Mouse (Mus musculus): ENCODE measurements around the gene Vars.
"Not testable (repeated sequence)": the region's sequence is repeated elsewhere in the genome, so short reads cannot be mapped to it uniquely, and the experiment has no call there.

Gene Vars

DNA sequence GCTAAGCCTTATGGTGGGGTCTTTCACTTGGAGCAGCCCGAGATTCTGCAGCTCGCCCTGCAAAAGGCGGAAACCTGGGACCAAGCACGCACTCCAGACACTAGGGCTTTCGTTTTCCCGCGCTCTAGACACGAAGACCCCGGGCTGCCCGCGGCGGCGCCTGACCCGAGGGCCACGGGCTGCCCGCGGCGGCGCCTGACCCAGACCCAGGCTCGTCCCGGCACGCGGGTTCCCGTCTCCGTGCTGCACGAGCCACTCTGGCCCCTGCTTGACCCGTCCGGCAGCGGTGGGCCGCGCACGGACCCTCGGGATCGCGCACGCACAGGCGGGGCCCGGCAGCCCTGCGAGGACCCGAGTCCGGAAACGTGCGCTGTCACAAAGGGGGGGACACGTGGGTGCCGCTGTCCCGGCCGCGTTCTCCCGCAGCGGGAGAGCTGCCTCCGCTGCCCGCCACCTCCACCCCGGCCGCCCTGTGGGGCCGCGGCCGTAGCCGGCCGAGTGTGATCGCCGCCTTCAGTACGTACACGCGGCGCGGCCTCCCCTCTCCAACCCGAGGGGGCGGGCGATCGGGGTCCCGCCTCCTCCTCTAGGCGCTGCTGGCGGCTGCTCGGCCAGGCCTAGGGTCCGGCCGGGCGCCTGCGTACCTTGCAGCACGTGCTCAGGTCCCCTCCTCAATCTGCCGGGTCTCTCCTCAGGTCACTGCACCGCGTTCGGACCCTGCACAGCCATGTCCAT is at the start of gene Vars:
TSS of gene Vars (plus strand) at position 271 of the 735 bp plus-strand sequence.
- peak; percentile 90 for DNase-seq (ENCODE audit: low spot score)

DNA sequence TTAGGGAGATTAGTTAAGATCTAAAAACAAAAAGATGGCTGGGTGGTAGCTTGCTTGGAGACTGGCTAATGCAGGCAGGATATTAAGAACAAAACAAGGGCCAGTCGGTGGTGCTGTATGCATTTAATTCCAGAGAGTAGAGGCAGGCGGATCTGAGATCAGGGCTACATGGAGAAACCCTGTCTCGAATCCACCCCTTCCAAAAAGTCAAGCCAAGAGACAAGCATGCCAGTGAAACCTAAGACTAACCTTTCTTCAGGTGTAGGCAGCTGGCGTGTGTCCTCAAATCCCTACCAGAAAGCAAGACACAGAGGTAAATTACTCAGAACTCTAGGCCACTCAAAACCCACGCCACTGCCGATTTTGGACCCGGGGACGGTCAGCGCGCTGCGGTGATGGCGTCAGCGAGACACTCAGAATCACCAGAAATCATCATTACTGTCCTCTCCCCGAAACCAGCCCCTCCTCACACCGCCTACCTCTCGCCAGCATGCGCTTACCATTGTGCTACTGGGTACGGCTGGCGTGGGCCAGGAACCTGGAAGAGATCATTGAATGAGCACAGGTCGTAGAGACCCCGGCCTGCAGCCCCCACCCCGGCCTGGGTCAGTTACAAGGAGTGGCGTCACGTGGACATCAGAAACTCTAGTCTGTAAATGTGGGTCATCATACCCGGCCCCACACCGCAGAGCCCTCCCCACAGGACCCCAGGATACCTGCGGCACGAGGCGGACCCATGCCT is 49.0 kb upstream of the Vars start:
- DNase-seq (ENCODE audit: low spot score), result no peak

- peak; percentile 80 for DNase-seq (ENCODE audit: low spot score)
These were observed 48.3 kb upstream of the Vars start for GRCm38 (mm10) chr17:34952378-34953040.

DNA sequence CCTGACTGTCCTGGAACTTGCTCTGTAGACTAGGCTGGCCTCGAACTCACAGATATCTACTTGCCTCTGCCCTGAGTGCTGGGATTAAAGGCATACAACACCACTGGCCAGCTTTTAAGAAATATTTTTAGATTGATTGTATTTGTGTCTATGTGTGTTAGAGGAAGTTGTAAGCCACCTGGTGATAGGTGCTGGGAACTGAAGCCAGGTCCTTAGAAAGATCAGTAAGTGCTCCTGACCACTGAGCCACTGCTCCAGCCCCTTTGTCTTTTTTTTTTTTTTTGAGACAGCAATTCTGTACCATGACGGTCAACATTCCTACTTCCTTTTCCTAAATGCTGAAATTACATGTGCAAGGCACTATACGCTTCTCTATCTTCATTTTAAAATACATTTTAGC is 47.5 kb upstream of the Vars start:
- DNase-seq (ENCODE audit: low spot score), result no peak

GRCm38 (mm10) chr17:34953904-34954303 is 46.9 kb upstream of the Vars start:
- no peak for DNase-seq (ENCODE audit: low spot score)

DNA sequence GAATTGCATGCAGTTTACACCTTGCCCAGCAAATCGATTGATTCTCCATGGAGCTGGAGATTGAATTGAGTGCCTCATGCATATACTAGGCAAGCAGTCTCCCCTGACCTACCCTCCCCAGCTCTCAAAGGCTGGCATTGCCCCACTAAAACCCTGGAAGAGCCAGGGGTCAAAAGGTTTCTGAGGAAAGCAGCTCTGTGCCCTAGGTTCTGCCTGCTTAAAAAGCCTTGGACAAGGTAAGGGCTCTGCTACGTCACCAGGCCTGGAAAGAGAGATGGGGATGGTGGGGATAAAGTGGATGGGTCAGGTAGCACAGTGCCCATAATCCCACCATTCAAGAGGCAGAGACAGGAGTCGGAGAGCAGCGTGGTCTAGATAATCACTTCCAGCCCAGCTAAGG is 46.0 kb upstream of the Vars start:
- DNase-seq (ENCODE audit: low spot score), result no peak

DNA sequence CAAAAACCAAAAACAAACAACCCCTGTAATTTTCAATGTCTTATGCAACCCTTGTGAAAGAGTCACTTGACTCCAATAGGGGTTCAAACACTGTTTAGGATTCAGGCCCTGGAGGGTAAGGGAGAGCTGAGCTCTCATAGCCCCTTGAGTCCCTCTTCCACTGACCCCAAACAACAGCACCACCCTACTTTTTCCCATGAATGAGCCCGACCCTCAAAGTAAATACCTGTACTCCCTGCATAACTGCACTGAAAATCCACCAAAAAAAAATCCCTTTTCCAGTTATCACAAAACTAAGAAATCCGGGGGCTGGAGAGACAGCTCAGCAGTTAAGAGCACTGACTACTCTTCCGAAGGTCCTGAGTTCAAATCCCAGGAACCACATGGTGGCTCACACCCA is 44.9 kb upstream of the Vars start:
- DNase-seq (ENCODE audit: low spot score), result no peak

DNA sequence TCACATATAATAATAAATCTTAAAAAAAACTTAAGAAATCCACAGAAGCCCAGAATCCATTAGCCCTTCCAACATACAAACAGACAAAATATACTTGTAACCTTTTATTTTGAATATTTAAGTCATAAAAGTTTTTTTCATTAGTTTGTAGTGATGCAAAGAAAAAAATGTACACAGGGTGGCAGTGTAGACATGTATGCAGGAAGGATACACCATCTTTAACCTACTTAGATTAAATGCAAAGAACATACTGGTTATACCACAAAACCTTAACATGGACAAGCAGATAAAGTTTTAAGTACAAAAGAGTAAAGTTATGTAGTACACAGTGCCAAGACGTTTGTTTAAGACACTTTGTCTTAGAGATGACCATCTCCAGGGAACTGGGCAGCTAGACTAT is 44.4 kb upstream of the Vars start:
- no peak for DNase-seq (ENCODE audit: low spot score)

GRCm38 (mm10) chr17:34957291-34957690 is 43.5 kb upstream of the Vars start:
- not testable (repeated sequence) for DNase-seq (ENCODE audit: low spot score)

DNA sequence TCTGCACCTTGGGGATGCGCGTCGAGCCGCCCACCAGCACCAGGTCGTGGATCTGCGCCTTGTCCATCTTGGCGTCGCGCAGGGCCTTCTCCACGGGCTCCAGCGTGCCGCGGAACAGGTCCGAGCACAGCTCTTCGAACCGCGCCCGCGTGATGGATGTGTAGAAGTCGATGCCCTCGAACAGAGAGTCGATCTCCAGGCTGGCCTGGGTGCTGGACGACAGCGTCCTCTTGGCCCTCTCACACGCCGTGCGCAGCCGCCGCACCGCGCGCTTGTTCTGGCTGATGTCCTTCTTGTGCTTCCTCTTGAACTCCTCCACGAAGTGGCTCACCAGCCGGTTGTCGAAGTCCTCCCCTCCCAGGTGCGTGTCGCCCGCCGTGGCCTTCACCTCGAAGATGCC is 42.8 kb upstream of the Vars start:
- DNase-seq (ENCODE audit: low spot score), result not testable (repeated sequence)

GRCm38 (mm10) chr17:34958734-34959129 is 42.1 kb upstream of the Vars start:
- DNase-seq (ENCODE audit: low spot score), result not testable (repeated sequence)

- peak; percentile 84 for DNase-seq (ENCODE audit: low spot score)
These were observed 41.5 kb upstream of the Vars start, which contains the start of gene Hspa1b for GRCm38 (mm10) chr17:34959130-34959778. Gene Hspa1b, minus strand, starts transcription at chr17:34959238.

GRCm38 (mm10) chr17:34959881-34960515 is 40.8 kb upstream of the Vars start:
- no peak for DNase-seq (ENCODE audit: low spot score)

DNA sequence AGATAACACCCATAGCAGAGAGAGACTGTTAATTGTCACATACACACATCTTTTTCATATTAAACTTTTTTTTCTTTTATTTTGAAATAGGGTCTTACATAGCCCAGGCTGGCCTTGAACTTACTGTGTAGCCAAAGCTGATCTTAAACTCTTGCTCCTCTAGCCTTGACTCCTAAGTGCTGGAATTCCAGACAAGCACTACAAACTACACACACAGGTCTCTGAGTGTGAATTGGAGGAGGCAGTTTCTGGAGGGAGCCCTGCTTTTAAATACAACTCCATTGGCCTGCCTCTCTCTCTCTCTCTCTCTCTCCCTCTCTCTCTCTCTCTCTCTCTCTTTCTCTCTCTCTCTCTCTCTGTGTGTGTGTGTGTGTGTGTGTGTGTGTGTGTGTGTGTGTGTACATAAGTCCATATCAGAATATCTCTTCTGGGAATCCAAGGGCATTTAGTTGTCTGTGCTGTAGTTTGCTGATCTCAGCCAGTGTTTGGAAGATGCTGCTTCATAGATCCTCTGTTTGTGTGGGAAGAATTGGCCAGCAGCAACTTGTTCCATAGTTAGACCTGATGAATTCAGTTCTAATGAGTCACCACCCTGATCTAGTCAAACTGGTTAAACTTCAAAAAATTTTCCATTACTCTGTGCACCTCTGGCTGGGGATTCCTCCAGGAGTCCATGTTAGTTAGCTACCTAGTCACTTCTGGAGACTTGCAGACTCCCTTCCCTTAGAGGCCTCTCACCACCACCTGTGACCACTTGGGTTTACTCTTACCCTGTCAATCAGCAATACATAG is 39.9 kb upstream of the Vars start:
- no peak for DNase-seq (ENCODE audit: low spot score)

DNA sequence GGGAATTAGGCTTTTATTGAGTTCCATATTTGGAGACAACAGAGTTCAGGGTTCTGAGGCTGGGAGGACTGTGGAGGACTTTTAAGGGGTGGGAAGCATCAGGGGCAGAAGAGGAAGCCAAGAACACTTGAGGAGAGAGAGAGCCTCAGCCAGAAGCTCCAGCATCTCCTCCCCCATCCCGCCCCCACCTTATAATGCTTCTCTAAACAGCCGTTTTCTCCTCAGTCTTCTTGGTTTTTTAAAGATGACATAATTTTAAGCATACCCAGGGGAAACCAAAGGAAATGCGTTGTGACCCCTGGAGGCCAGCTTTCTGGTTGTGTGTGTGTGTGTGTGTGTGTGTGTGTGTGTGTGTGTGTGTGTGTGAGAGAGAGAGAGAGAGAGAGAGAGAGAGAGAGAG is 38.7 kb upstream of the Vars start:
- peak; percentile 48 for DNase-seq (ENCODE audit: low spot score)

GRCm38 (mm10) chr17:34962841-34963240 is 37.9 kb upstream of the Vars start:
- no peak for DNase-seq (ENCODE audit: low spot score)

- DNase-seq (ENCODE audit: low spot score), result no peak
These were observed 36.1 kb upstream of the Vars start for GRCm38 (mm10) chr17:34964640-34965049.

DNA sequence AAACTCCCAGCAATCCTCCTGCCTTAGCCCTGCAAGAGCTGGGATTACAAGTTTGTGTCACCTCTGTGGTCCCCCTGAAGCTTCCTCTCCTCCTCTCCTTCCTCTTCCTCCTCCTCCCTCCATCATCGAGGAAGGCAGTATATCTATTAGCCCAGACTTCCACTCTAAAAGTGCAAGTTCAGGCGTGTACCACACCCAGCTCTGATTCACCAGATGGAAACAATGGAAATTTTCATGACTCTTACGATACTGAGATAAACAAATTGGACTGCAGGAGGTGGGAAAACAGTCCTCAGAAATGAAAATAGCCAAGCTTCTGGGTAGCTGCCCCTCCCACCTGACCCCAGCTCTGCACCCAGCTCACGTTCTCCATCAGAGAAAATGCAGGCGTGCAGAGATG is 35.2 kb upstream of the Vars start:
- DNase-seq (ENCODE audit: low spot score), result no peak

- DNase-seq (ENCODE audit: low spot score), result not testable (repeated sequence)
These were observed 31.0 kb upstream of the Vars start, which contains the start of gene Gm20481 for GRCm38 (mm10) chr17:34969822-34970221. Gene Gm20481, plus strand, starts transcription at chr17:34969912.

- DNase-seq (ENCODE audit: low spot score), result not testable (repeated sequence)
These were observed 29.9 kb upstream of the Vars start for GRCm38 (mm10) chr17:34970850-34971249.

DNA sequence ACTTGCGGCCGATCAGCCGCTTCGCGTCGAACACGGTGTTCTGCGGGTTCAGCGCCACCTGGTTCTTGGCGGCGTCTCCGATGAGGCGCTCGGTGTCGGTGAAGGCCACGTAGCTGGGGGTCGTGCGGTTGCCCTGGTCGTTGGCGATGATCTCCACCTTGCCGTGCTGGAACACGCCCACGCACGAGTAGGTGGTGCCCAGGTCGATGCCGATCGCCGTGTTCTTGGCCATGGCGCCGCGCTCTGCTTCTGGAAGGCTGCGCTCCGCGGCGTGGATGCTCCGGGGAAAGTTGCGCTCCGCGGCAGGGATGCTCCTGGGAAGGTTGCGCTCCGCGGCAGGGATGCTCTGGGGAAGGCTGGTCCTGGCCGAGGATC is 29.1 kb upstream of the Vars start:
- DNase-seq (ENCODE audit: low spot score), result not testable (repeated sequence)
